Mouse (Mus musculus): ENCODE results near the gene Ankrd13a.

Ankrd13a gene

GRCm38 (mm10) chr5:114774403-114775051 is at the start of gene Ankrd13a:
Gene Ankrd13a (plus strand): TSS chr5:114774677.
- peak; percentile 85 for DNase-seq (ENCODE audit: extremely low read depth, insufficient read length, low spot score)

- DNase-seq (ENCODE audit: extremely low read depth, insufficient read length, low spot score): no peak
These were observed 46.3 kb upstream of the Ankrd13a start for GRCm38 (mm10) chr5:114728160-114728559.

GRCm38 (mm10) chr5:114730129-114730528 is 44.3 kb upstream of the Ankrd13a start:
- DNase-seq (ENCODE audit: extremely low read depth, insufficient read length, low spot score): no peak

- DNase-seq (ENCODE audit: extremely low read depth, insufficient read length, low spot score): no peak
These were observed 43.0 kb upstream of the Ankrd13a start for GRCm38 (mm10) chr5:114731498-114731897.

- no peak for DNase-seq (ENCODE audit: extremely low read depth, insufficient read length, low spot score)
These were observed 42.5 kb upstream of the Ankrd13a start for GRCm38 (mm10) chr5:114731969-114732368.

GRCm38 (mm10) chr5:114733606-114734005 is 40.9 kb upstream of the Ankrd13a start:
- DNase-seq (ENCODE audit: extremely low read depth, insufficient read length, low spot score): no peak

- DNase-seq (ENCODE audit: extremely low read depth, insufficient read length, low spot score): no peak
These were observed 37.2 kb upstream of the Ankrd13a start for GRCm38 (mm10) chr5:114737090-114737887.

GRCm38 (mm10) chr5:114738707-114739241 is 35.7 kb upstream of the Ankrd13a start:
- DNase-seq (ENCODE audit: extremely low read depth, insufficient read length, low spot score): no peak

- no peak for DNase-seq (ENCODE audit: extremely low read depth, insufficient read length, low spot score)
These were observed 33.9 kb upstream of the Ankrd13a start for GRCm38 (mm10) chr5:114740595-114740994.

- DNase-seq (ENCODE audit: extremely low read depth, insufficient read length, low spot score): no peak
These were observed 31.9 kb upstream of the Ankrd13a start for GRCm38 (mm10) chr5:114742572-114742971.

GRCm38 (mm10) chr5:114742998-114743696 is 31.3 kb upstream of the Ankrd13a start:
- peak; percentile 59 for DNase-seq (ENCODE audit: extremely low read depth, insufficient read length, low spot score)

GRCm38 (mm10) chr5:114743697-114744090 is 30.8 kb upstream of the Ankrd13a start:
- peak; percentile 72 for DNase-seq (ENCODE audit: extremely low read depth, insufficient read length, low spot score)

- DNase-seq (ENCODE audit: extremely low read depth, insufficient read length, low spot score): peak; percentile 65
These were observed 28.9 kb upstream of the Ankrd13a start for GRCm38 (mm10) chr5:114745581-114745980.

- DNase-seq (ENCODE audit: extremely low read depth, insufficient read length, low spot score): no peak
These were observed 27.6 kb upstream of the Ankrd13a start for GRCm38 (mm10) chr5:114746886-114747285.

GRCm38 (mm10) chr5:114747521-114747920 is 27.0 kb upstream of the Ankrd13a start:
- DNase-seq (ENCODE audit: extremely low read depth, insufficient read length, low spot score): no peak

GRCm38 (mm10) chr5:114750325-114750724 is 24.2 kb upstream of the Ankrd13a start:
- no peak for DNase-seq (ENCODE audit: extremely low read depth, insufficient read length, low spot score)

GRCm38 (mm10) chr5:114752397-114752796 is 22.1 kb upstream of the Ankrd13a start:
- DNase-seq (ENCODE audit: extremely low read depth, insufficient read length, low spot score): no peak

GRCm38 (mm10) chr5:114753384-114753783 is 21.1 kb upstream of the Ankrd13a start:
- DNase-seq (ENCODE audit: extremely low read depth, insufficient read length, low spot score): no peak

- no peak for DNase-seq (ENCODE audit: extremely low read depth, insufficient read length, low spot score)
These were observed 14.9 kb upstream of the Ankrd13a start for GRCm38 (mm10) chr5:114759536-114760090.

- DNase-seq (ENCODE audit: extremely low read depth, insufficient read length, low spot score): no peak
These were observed 12.5 kb upstream of the Ankrd13a start for GRCm38 (mm10) chr5:114761980-114762379.

Measured in 3134 (cell line).